Mouse (Mus musculus): Measurements from ENCODE around the gene Ms4a2. TPM values are rescaled to one million over a fixed set of nuclear protein-coding genes. Genes with fewer than 3 reads are reported as not detected.

Gene Ms4a2
- total RNA-seq (2021): not detected
- long read RNA-seq: 0 reads

DNA sequence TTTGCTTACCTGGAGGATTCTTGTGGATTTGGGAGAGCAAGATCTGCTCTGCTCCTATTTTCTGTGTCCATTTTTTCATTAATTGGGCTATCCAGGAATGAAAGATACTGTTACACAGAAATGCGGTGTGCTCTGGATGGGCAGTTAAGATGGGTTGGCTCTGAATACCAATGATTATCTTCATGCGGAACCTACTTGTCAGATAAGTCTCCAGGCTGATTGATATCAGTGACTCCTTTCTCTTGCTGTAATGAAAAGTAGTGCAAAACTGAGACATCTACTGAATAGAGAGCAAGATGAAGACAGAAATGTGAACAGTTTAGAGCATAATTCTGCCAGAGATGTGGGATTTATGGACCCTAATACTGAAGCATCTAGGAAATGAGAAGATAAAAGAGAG lies at the start of gene Ms4a2:
TSS of gene Ms4a2 (minus strand) at position 169 of the 400 bp plus-strand sequence.
- DNase-seq (ENCODE audit: low spot score in 2 of 2): no peak

DNA sequence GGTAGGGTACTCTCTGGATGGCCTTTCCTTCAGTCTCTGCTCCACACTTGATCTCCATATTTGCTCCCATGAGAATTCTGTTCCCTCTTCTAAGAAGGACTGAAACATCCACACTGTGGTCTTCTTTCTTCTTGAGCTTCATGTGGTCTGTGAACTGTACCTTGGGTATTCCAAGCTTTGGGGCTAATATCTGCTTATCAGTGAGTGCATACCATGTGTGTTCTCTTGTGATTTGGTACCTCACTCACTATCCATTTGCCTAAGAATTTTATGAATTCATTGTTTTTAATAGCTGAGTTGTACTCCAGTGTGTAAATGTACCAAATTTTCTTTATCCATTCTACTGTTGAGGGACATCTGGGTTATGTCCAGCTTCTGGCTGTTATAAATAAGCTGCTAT lies 38.0 kb upstream of the Ms4a2 start:
- no peak for DNase-seq (ENCODE audit: low spot score in 2 of 2)

DNA sequence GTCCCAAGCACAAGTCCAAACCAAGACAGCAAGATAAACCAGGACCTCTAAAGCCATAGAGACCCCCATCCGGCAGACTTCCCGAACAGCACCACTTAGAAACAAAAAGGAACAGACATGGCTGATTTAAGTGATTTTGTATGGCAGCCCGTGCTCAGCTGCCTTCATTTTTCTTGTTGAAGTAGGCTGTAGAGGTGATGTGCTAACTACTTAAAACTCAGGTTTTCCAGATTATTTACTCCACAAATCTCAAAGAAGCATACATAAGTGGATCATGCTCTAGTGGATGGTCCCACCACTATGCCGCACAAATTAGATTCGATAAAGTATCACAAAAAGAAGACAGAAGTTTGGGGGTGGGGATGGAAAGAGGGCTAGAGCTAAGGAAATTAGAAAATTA lies 36.9 kb upstream of the Ms4a2 start, which contains the start of gene Oosp2:
TSS of gene Oosp2 (minus strand) at position 101 of the 400 bp plus-strand sequence.
- DNase-seq (ENCODE audit: low spot score in 2 of 2): no peak

DNA sequence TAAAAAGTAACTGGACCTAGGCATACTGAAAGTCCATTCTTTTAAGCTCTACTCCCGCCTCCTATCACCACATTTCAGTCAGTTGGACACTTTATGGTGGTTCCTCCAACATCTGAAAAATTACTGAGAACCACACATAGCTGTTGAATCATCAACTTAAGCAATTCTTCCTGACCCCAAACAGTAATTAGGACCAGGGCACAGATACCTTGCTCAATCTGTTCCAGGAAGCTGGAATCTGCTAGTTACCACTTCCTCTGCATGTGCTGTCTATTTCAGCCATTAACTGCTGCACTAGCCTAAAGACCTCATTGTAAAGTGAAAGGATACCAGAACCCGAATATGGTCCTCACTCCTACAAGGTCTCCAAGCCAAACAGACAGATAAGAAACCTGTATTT lies 35.6 kb upstream of the Ms4a2 start:
- no peak for DNase-seq (ENCODE audit: low spot score in 2 of 2)

DNA sequence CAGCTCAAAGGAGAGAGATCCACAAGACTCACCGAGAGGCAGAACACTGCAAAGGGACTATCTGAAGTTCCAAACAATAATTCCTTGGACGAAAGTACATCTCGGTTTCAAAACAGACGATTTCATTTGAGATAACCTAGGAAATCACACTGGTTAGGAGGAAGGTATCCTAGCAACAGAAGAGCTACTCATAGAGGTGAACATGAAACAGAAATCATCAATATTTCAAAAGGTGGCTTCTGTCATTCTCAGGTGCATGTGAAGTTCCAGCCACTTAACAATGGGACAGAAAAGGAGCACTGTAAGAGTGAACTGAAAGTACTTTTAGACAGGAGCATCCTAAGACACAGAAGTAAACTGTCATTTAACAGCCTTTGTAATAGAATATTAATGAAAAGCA lies 26.0 kb upstream of the Ms4a2 start:
- DNase-seq (ENCODE audit: low spot score in 2 of 2): no peak

DNA sequence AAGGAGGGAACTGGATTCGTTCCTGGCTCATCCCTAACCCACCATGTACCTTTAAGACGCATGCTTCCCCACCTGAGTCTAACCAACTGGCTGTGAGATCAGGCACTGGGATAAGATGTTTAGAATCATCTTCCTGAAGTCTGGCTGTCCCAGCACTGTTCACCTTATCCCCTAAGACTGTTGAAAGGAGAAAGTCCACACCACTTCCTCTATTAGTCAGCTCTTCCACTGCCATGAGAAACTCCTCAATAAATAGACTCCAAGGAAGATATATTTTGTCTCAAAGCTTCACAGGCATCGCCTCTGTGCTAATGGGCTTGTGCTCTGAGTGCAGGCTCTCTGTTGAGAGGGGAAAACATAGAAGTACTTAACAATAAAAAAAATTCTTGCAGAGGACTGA lies 22.6 kb upstream of the Ms4a2 start:
- no peak for DNase-seq (ENCODE audit: low spot score in 2 of 2)

DNA sequence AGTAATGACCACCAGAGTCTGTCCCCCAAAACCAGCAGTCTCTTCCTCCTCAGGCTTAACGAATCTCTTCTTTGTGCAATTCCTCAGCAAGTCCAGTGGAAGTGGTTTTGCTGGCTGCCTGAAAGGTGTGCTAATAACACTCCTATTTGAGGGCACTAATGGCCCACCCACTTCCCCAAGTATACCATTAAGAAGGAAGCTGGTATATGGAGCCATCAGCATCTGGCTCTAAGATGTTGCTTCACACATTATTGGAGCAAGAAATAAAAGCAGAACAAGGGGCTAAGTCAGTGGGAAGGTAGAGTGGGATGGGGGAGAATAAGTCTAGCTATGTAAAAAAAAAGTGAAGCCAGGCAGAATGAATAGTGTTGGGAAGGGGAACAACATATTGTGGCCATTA lies 17.2 kb upstream of the Ms4a2 start, which contains the start of gene Ms4a3:
TSS of gene Ms4a3 (minus strand) at position 120 of the 400 bp plus-strand sequence.
- no peak for DNase-seq (ENCODE audit: low spot score in 2 of 2)

DNA sequence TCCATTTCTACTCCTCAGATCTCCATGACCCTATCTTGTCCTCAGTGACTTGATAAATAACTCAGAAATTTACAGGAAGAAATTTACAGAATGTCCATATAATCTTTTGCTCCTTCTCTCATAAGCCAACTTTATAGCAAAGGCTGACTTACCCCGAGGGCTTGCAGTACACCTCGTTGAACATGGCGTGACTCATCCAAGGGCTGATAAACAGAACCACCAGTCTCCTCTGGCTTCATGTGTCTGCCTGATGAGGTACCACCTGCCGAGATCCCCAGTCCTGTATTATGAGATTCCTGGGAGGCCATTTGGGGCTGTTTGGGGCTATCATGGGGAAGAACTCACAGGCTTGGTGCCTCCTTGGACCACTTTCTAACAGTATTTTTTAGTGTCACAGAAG lies 15.5 kb upstream of the Ms4a2 start:
- no peak for DNase-seq (ENCODE audit: low spot score in 2 of 2)

DNA sequence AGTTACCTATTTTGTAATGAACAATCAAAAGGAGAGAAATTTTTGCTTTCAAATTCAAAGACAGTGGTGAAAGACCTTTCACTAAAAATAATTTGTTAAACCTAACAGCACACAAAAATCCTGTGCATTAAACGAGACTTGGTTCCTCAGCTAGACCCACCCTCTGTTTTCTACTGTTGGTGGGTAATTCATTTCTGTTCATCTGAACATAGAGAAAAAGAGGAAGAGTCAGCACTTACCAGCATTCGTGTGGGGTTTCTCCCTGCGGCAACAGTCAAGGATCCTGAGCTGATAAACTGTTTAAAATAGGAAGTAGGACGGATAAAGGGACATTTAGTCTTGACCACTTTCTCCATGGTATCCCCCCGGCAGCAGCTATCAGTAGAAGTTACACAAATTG lies 12.1 kb upstream of the Ms4a2 start:
- DNase-seq (ENCODE audit: low spot score in 2 of 2): no peak

DNA sequence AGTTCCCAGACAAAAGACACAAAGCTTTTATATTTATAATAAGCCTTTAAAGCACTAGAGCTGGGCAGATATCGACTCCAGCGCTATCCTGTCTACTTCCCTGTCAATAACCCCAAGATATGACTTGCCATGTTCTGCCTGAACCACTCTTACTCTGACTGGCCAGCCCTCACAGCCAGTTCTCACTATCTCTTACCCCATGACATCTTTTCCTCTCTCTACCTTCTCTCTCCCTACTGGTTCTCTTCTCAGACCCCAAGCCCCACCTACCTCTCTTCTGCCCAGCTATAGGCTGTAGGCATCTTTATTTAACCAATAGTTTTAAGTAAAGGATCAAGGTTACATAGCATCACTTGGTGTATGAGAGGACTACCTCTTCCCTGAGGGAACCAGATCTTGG lies 10.8 kb upstream of the Ms4a2 start:
- DNase-seq (ENCODE audit: low spot score in 2 of 2): no peak

DNA sequence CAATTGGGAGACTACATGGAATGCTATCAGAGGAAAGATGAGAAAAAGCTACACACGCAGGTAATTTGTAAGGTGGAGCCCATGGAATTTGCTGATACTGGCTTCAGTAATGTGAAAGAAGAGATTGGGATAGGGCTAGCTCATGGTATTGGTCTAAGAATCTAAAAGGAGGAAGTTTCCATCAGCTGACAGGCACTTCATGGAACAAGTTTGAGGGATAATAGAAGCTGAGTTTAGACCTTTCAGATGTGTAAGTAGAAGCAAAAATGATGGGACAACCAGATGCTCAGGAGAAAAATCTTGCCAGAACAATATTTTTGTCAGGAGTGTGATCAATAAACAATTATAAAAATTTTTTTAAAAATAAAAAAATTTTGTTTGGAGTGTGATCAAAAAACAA lies 10.2 kb upstream of the Ms4a2 start:
- DNase-seq (ENCODE audit: low spot score in 2 of 2): no peak

DNA sequence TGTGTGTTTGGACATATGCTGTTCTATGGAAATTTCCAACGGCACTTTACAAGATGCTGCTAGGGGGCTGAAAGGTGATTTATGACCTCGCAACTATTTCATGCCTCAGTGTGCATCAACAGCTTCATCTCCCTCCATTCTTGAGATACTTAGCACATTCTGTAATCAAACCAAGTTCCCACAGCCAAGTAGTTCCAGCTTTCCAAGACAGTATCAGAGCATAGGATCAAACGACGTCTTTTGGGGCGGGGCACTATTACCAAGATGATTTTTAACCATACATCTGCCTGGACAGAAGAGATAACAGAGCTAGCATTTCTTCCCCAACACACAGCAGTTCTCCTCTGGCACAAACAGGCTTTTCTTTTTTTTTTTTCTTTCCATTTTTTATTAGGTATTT lies 1.7 kb upstream of the Ms4a2 start:
- no peak for DNase-seq (ENCODE audit: low spot score in 2 of 2)

DNA sequence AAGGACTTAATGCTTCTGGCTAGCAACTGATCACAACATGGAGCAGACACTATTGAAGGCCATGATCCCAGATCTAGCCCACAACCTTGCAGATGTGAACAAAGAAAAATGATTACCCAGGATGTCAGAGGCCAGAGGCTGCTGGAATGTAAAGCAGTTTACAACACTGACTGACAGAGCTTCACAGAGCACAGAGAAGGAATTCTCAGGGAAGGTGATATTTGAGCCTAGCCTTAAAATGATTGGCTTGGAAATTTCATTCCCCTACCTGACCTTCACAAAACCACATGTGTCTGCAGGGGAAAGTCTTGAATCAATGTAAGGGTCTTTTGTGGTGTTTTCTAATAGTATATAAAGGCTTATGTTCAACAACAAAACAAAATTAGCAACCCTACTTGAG lies 1.3 kb upstream of the Ms4a2 start:
- no peak for DNase-seq (ENCODE audit: low spot score in 2 of 2)

DNA sequence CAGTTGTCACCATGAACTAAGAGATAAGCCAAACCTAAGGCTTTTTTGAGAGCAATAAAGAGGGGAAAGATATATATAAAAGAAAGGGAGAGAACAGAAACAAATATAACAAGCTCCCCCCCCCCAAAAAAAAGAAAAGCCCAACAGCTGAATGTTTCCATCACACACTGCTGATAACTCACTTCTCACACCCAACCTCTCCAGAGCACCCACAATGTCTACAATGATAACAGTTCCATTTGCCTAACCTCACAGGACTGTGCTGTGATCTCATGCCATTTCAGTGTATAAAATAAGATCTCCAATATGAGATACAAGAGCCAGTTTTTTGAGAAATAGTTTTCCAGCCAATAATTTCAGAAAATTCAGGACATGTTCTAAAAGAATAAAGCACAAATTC lies 5.5 kb downstream of the Ms4a2 start:
- DNase-seq (ENCODE audit: low spot score in 2 of 2): no peak

DNA sequence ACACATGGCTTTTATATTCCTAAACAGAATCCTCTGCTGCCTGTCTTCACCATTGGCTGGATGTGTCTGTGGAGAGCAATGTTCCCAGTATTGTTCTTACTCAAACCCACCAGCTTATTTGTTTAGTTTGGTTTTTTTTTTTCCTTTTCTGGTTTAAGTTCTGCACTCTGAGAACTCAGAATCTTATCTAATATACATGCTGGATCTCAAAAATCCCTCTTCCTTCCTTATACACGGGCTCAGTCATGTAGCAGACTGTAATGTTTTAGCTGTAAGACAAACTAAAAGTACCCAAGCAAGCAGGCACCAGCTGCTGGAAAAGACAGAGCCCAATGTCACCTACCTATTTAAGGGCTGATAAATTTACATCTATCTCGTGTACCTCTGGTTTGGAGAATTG lies 8.7 kb downstream of the Ms4a2 start:
- no peak for DNase-seq (ENCODE audit: low spot score in 2 of 2)

DNA sequence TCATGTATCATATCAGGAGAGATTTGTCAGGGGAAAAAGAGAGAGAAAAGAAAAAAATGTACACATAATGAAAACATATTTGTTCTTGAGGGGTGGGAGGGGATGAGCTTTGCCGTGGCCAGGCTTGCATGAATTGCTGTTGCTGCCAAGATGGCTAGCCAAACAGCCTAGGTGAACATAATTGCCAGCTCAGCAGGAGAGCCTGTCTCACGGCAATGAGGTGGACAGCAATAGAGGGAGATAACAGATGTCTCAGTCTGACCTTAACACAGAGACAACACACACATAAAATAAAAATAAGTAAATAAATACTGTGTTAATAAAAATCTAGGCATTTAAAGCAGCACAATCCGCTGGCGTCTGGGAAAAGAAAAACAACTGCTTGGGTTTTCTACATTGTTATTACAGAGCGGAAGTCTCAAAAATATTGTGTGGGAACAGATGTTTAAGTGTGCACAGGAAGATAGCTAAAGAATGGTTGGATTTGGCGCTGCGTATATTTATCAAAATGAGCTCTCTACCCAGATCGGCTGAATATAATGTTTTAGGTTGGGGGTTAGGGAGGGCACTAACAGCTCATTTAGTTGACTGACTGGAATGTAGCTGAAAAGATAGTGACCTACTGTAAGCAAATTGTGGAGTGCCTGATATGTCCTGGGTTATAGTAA lies 9.6 kb downstream of the Ms4a2 start:
- no peak for DNase-seq (ENCODE audit: low spot score in 2 of 2)

DNA sequence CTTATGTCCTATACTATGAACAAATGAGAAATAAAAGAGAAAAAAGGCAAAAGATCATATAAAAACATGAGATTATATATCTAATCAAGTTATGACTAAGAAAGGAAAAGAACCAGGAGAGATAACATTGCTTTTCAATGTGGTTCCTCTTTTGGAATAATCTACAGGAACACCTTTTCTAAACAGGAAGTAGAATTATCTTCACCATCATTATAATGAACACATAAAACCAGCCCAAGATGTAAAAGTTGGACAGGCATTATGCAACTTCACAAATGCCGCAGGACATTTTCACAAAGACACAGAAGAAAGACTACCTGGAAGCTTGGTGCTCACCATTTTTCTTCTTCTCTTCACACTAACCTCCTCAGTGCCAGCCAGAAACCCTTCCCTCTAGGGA lies 10.4 kb downstream of the Ms4a2 start:
- DNase-seq (ENCODE audit: low spot score in 2 of 2): no peak

DNA sequence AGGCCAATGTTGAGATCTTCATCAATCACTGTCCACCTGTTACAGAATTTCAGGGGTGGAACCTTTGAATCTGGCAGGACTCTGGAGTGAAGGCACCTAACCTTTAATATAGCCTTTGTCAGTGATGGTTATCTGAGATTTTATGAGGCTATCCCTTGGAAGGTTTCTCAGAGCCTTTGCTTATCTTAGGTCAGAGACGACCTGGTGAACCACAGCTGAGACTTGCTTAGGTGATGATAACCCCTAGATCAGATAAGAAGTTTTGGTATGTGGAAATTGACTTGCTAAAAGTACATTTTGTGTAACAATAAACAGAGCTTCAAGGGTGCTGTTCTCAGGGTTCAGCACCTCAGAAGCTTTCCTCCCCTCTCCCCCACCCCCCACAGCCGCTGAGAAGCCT lies 11.2 kb downstream of the Ms4a2 start:
- DNase-seq (ENCODE audit: low spot score in 2 of 2): no peak

DNA sequence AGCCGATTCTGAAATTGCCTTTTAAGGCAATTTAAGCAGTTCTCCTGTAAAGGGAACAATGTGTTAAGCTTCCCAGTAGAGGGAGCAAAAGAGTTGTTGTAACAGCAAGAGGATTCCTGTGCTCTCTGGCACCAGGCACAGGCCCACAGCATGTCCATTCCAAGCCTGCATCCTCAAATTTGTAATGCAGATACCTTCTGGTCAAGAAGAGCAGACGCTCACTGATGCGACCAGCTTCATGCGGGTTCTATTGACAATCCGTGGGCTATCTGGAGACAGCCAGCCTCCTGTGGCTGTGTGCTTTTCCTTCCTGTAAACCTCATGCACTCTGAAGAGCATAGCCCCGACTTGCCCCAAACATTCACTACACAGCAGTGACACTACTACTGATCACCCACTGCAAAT lies 12.0 kb downstream of the Ms4a2 start:
- DNase-seq (ENCODE audit: low spot score in 2 of 2): peak; percentile 8 to 31

DNA sequence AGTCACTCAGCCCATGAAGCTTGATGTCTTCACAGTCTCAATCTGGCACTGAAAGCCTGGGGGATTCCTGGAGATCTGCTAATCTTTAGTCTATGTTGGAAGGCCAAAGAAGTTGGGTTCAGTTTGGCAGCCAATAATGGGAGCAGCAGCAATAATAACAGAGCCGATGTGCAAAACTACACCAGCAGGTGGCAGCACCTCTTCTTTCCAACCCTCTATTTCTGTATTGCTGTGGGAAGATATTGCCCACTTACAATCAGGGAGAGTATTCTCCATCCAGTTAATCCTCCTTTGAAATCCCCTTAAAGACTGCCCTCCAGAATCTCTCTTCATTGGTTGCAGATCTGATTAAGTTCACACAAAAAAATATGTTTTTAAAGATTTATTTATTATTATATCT lies 15.3 kb downstream of the Ms4a2 start:
- peak; percentile 57 to 64 for DNase-seq (ENCODE audit: low spot score in 2 of 2)

DNA sequence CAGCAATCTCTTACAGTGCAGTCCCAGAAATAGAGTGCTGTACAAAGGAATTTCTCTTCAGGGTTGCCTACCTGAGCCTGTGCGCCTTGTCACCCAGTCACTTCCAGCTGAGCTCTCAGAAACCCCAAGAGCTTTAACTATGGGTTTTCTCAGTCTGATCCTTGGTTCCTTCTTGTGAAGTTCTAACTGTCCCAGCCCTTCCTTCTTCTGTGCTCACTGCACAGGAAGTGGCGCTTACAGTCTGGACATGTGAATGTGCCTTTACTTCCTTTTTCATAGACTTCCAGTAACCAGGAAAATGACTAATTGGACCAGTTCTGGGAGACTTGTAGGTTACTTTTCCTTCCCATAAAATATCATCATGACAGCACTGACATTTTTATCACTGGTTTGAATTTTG lies 18.9 kb downstream of the Ms4a2 start, which contains the start of gene Ms4a6d:
TSS of gene Ms4a6d (minus strand) at position 247 of the 400 bp plus-strand sequence.
- no peak for DNase-seq (ENCODE audit: low spot score in 2 of 2)

DNA sequence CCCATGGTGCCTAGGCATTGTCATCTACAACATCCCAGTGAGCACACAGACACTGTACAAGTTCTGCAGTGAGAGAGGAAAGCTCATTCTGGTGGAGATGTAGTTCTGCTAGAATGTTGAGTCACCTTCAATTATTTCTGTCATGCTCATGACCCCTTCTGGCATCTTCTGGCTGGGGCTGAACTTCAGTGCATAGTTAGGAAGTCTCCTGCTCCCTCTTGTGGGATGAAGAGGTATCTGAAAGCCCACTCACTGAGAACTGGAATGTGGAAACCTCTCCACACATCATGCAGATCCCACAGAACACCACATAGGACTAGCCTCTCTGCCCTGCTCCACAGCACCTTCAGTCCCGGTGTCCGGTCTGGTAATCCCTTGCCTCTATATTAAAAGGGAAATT lies 21.5 kb downstream of the Ms4a2 start:
- DNase-seq (ENCODE audit: low spot score in 2 of 2): peak; percentile 29 to 44

DNA sequence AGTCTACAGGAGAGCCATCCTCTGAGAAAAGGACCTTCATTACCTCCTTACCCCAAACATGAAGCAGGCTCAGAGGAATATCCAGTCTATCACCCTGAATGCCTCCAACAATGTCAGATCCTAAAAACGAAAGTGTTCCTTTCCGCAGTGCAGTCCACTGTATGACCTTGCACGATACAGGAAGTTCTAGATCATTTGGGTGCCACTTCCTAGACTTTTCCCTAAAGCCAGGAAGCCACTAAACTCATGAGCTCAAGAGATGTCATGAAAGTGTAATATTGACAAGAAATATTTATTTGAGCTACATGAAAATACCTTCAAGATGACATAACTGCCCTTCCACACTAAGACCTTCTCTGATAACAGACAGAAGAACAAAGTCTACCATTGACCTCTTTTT lies 22.2 kb downstream of the Ms4a2 start:
- no peak for DNase-seq (ENCODE audit: low spot score in 2 of 2)

All from layer of hippocampus, postnatal 10 days (tissue).